Mouse (Mus musculus): Measurements from ENCODE around the gene Habp4. TPM values are rescaled to one million over a fixed set of nuclear protein-coding genes. Genes with fewer than 3 reads are reported as not detected.

The Habp4 gene
- 100 to 1,000 TPM; 158 to 167 TPM for total RNA-seq (2021)
- long read RNA-seq, experiment 1, full-length matches to known transcripts, result 596 of 629 reads
- long read RNA-seq, experiment 1, partial matches to known transcripts, result 8 of 629 reads
- long read RNA-seq, experiment 1, other reads (novel, unspliced or antisense), result 25 of 629 reads
- long read RNA-seq, experiment 2, full-length matches to known transcripts, result 521 of 537 reads
- long read RNA-seq, experiment 2, partial matches to known transcripts, result 5 of 537 reads
- long read RNA-seq, experiment 2, other reads (novel, unspliced or antisense), result 11 of 537 reads

DNA sequence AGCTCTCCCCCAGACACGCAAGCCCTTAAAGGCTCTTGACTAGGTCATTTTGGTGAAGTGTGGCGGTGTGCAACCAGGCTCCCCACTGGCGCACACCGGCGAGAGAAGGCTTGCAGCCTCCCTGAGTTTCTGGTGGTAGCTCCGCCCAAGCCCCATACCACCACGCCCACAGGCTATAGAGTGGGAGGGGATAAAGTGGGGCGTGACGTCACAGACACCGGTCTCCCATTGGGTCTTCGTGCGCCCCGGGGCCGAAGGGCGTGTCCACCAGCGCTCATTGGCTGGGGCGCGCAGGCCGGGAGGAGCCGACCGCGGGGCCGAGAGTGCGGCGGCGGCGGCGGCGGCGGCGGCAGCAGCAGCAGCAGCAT lies at the start of gene Habp4:
Gene Habp4, plus strand, starts transcription at position 277 of the 368 bp plus-strand sequence.
- DNase-seq (ENCODE audit: low spot score in 2 of 2), result peak; percentile 98
- intact Hi-C loops (cut with DNase I), result no loop called here

DNA sequence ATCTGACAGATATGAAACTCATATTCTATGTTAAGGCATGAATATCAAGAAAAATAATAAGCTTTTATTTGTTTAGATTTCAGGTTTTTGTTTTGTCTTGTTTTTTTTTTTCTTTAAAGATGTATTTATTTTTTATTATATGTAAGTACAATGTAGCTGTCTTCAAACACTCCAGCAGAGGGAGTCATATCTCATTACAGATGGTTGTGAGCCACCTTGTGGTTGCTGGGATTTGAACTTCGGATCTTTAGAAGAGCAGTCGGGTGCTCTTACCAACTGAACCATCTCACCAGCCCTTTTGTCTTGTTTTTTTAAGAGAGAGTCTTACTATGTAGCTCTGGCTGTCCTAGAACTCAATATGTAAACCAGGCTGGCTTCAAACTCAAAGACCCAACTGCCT lies 44.2 kb upstream of the Habp4 start:
- intact Hi-C loops (cut with DNase I), result no loop called here

DNA sequence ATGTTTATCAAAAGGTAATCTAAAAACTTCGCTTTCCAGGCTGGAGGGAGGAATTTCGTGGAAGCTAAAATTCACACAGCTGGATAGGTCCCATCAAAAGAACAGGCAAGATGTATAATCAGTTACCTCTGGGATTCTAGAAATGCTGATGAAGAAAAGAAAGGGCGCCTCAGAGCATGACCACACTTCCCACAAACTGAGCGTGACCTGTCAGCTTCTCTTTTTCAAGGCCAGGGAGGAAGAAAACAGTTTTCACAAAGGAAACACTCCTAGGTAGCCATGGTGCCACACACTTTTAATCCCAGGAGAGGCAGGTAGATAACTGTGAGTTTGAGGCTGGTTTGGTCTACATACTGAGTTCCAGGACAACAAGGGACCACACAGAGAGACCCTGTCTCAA lies 40.9 kb upstream of the Habp4 start:
- intact Hi-C loops (cut with DNase I), result no loop called here
- no peak for DNase-seq (ENCODE audit: low spot score in 2 of 2)

More for the DNA sequence above, 44.2 kb upstream of the Habp4 start:
- no peak for DNase-seq (ENCODE audit: low spot score in 2 of 2)

DNA sequence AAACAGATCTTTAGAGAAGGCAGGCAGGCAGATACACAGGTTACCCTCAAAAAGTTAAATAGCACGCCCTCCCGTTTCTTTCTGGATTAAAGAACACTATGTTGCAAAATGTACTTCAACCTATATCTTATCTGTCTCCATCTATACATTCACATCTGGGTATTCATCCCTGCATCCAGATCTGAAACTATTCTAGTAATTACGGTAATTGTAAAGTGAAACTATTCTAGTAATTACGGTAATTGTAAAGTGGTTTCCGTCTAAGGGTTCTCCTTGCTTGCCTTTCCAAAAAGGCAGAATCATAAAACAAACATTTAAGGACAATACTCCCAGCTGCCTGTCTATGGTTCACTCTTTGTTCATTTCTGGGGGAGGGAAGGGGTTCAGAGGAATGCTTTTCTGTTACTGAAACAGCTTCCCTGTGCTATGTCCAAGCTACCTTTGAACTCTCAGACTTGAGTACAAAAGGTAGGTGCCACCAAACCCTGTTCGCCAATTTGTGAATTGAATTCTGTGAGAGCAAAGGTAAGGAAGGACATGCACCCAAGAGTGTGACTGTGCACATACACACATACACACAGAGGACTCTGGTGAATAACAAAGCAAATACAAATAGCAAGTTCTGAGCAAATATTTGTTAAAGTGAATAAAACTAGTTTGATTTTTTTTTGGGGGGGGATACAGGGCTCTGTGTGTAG lies 38.0 kb upstream of the Habp4 start:
- DNase-seq (ENCODE audit: low spot score in 2 of 2), result no peak
- intact Hi-C loops (cut with DNase I), result no loop called here

DNA sequence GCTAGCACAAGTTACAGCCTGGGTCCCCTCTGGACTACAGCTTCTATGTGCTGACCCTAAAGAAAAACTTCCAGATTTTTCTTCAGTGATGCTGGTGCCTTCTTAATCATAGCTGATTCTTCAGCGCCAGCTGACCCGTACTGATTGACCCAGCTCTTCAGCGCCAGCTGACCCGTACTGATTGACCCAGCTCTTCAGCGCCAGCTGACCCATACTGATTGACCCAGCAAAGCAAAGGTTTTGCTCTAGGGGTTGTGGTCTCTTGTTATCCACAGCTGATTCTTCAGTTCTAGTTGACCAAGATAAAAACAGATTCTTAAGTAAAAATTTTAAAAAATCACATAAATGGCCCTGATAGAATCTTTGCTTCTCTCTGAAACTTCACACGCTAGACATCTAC lies 36.7 kb upstream of the Habp4 start:
- intact Hi-C loops (cut with DNase I), result no loop called here
- DNase-seq (ENCODE audit: low spot score in 2 of 2), result no peak

DNA sequence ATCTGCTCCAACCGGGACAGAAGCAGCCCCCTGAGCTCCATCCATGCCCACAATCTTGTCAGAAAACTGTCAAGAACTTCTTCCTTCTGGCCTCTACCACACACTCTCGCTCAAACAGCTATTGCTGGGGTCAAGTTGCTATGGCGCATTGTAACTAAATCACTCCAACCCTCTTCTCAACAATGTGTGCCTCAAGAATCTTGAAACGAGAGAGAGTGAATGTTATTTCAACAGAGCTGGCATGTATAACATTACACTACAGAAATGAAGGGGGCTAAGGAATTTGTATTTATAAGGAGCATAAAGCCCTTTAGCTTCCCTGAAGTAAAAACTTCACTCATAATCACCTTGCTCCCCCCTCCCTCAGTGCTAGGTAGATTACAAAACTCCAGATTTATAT lies 35.3 kb upstream of the Habp4 start:
- DNase-seq (ENCODE audit: low spot score in 2 of 2), result no peak
- intact Hi-C loops (cut with DNase I), result no loop called here

DNA sequence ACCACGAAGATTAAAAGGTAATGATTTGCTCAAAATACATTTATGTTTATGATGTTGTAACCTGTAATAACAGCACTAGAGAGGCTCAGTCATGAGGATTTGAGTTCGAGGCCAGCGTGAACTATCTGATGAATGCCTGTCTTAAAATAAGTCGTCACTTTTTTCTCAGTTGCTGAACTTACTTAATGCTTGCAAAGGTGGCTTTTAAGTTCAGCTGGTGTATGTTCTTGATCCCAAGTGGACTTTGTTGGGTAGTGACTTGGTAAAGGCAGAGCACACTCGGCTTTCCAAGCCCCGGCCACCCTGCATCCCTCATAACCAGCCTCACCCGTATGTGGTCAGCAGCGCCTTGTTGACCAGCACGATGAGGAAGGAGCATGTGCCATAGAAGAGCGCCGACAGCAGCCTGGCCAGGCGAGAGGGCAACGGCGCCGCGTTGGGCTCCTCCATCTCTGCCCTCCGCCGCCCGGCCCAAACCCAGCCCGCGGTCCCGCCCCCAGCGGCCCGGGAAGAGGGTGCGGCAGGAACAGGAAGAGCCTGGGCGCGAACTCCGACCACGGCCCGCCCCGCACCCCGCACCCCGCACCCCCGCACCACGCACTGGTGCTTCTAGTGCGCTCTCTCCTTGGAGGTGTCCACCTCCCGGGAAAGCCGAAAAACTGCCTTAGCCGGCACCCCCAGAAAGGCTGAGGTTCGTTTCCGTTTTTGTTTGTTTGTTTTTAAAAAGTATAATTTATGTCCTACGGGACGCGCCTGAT lies 32.6 kb upstream of the Habp4 start, which contains the start of gene Slc35d2:
Gene Slc35d2, minus strand, starts transcription at position 511 of the 758 bp plus-strand sequence.
- intact Hi-C loops (cut with DNase I), result no loop called here
- no peak for DNase-seq (ENCODE audit: low spot score in 2 of 2)

GRCm38 (mm10) chr13:64129616-64130375 lies 31.8 kb upstream of the Habp4 start:
- intact Hi-C loops (cut with DNase I), result no loop called here
- peak; percentile 18 to 25 for DNase-seq (ENCODE audit: low spot score in 2 of 2)

GRCm38 (mm10) chr13:64150121-64150520 lies 11.5 kb upstream of the Habp4 start:
- no peak for DNase-seq (ENCODE audit: low spot score in 2 of 2)
- intact Hi-C loops (cut with DNase I), result no loop called here

GRCm38 (mm10) chr13:64152241-64152669 lies 9.4 kb upstream of the Habp4 start:
- intact Hi-C loops (cut with DNase I), result no loop called here
- peak; percentile 77 to 81 for DNase-seq (ENCODE audit: low spot score in 2 of 2)

DNA sequence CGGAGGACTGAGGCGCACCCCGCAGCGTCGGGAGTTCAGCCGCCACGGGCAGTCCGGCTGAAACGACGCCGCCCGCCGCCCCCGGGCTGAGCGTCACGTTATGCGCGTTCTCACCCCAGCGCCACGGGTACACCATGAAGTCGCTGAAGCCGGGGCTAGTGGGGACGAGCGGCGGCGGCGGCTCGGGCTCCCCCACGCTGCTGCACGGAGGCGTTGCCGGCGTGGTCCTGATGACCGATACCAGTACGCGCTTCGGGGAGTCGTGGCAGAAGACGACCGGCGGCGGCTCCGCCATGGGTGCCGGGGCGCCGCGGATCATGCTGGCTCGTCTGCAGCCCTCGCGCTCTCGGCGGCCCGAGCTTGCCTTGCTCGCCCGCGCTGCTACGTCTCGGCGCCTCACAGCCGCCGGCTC lies 8.9 kb upstream of the Habp4 start:
- intact Hi-C loops (cut with DNase I), result no loop called here
- DNase-seq (ENCODE audit: low spot score in 2 of 2), result peak; percentile 51 to 67

GRCm38 (mm10) chr13:64153083-64153682 lies 8.4 kb upstream of the Habp4 start, which contains the start of gene Zfp367:
Zfp367 (minus strand) TSS chr13:64153202.
- DNase-seq (ENCODE audit: low spot score in 2 of 2), result peak; percentile 97 to 98
- intact Hi-C loops (cut with DNase I), result no loop called here

GRCm38 (mm10) chr13:64153751-64154267 lies 7.8 kb upstream of the Habp4 start:
- intact Hi-C loops (cut with DNase I), result no loop called here
- peak in 1 of 2 experiments; percentile 23 for DNase-seq (ENCODE audit: low spot score in 2 of 2)

DNA sequence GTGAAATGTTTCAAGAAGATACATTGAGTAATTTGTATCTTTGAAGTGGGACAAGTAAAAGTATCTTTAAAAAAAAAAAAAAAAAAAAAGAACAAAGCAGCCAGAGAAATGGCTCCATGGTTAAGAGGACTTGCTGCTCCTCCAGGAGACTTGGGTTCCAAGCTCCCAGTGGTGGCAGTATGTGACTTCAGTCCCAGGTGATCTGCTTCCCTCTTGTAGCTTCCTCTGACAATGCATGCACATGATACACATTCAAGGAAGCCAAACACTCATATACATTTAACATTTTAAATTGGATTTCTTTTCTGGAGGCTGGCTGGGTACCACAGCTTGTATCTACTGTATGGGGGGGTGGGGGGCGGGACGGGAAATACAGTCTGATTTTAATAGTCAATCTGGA lies 7.0 kb upstream of the Habp4 start:
- intact Hi-C loops (cut with DNase I), result no loop called here
- no peak for DNase-seq (ENCODE audit: low spot score in 2 of 2)

DNA sequence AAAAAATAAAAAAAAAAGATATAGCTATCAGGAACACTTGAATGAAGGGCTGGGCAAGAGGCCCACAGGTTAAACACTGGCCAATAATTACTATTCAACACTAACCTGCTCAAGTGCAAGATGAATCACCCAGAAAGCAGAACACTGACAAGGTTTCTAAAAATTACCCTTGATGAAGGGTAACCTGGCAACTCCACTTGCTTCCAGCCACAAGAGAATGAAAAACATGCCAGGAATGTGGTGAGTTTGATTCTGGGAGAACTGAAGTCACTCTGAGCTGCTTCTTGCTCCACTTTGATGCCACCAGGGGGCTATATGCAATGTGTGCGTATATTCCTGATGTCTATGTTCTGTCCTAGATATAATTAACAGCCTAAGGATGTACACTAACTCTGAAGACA lies 6.5 kb upstream of the Habp4 start:
- intact Hi-C loops (cut with DNase I), result no loop called here
- peak in 1 of 2 experiments; percentile 28 for DNase-seq (ENCODE audit: low spot score in 2 of 2)

DNA sequence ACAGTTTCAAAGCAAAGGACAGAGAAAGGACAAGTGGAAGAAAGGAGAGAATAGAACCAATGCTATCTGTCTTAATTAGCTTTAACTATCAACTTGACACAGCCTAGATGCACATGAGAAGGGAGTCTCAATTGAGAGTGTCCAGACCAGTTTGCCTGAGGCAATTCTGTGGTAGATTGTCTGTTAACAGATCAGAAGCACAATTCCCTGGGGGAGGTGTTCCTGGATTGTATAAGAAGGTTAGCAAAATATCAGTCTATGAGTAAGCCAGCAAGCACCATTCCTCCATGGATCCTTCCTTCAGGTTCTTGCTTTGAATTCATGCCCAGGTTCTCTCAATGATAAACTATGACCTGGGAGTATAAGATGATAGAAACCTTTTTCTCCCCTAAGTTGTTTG lies 4.7 kb upstream of the Habp4 start:
- DNase-seq (ENCODE audit: low spot score in 2 of 2), result no peak
- intact Hi-C loops (cut with DNase I), result no loop called here

DNA sequence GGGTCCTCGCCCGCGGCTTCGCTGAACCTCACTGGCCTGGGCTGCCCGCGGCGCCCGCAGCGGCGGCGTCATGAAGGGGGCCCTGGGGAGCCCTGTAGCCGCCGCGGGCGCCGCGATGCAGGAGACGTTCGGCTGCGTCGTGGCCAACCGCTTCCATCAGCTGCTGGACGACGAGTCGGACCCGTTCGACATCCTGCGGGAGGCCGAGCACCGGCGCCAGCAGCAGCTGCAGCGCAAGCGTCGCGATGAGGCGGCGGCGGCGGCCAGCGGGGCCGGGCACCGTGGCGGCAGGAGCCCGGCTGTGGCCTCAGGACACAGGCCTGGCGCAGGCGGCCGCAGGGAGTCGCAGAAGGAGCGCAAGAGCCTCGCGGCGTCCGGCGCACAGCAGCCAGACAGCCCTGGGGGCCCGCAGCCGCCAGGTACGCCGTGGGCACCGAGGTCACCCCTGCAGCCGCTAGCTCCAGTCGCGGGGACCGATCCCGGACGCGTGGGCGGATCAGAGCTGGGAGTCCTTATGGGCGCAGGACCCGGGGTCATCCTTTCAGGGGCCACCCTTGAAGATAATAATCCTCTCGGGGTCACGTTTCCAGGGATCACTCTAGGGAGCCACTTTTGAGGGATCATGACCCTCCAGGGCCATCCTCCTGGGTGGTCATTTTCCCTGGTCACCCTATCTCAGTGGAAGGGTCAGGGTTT lies 440 bp downstream of the Habp4 start:
- intact Hi-C loops (cut with DNase I), result no loop called here
- DNase-seq (ENCODE audit: low spot score in 2 of 2), result peak; percentile 44 to 47

GRCm38 (mm10) chr13:64162626-64163025 lies 1.0 kb downstream of the Habp4 start:
- intact Hi-C loops (cut with DNase I), result no loop called here
- DNase-seq (ENCODE audit: low spot score in 2 of 2), result peak in 1 of 2 experiments; percentile 30
